Mouse (Mus musculus) cerebellum, adult (tissue): ENCODE results near the gene Ubap2l.

Experiments
- ATAC-seq: cut with Nextera tagmentation; 2 replicates; pipeline ENCODE4 v1.9.2; 2017; ENCODE audit warnings: mild to moderate bottlenecking, moderate library complexity, mixed read lengths; ENCODE audit not compliant: insufficient number of reproducible peaks, low FRiP score, low TSS enrichment

The Ubap2l gene

DNA sequence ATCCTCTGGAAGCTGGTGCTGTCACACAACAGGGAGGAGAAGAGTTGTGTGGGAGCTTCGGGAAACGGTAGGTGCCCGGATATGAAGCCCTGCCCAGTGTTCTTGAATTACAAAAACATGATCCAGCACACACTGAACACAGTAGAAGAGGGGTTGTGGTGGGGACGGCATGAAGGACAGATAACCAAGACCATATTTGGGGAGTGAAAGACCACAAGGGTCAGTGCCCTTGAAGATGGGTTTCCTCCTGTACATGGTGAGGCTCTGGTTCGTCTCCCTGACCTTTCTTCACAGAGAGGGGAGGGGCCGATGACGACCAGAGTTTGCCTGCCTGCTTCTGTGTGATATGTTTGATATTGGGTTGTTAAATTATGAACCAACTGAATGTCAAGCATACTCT lies 17.3 kb upstream of the Ubap2l start:
- ATAC-seq = no peak

DNA sequence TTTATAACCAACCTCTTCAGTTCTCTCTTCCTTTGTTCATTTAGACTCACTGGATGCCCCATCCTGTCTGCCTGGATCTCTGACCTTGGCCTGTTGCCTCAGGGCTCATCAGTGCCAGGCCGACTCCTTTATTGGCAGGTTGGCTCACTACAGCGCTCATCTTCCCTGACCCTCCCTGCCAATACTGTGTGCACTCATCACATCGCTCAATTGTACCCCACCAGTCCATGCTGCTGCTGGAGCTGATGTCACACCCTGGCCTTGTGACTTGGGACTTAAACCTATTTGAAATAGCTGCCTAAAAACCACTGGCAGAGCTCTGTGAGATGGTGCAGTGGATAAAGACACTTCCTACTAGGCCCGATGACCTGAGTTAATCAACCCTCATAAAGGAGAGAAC lies 15.4 kb upstream of the Ubap2l start:
- ATAC-seq = no peak

DNA sequence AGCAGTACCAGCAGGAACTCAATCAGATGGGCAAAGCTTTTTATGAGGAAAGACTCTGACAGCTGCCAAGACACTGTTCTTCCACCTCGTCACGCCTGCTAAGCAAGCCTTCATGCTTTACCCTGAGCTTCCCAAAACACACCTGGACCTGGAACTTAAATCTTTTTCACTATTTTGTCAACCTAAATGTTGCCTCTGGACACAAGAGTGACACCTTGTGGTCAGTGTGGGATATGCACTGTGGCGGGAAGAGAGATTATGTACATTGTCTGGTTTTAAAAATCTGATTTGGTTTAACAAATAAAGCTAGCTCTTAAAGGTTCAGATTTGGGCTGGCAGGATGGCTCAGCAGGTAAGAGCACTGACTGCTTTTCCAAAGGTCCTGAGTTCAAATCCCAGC lies 13.1 kb upstream of the Ubap2l start:
- no peak for ATAC-seq

DNA sequence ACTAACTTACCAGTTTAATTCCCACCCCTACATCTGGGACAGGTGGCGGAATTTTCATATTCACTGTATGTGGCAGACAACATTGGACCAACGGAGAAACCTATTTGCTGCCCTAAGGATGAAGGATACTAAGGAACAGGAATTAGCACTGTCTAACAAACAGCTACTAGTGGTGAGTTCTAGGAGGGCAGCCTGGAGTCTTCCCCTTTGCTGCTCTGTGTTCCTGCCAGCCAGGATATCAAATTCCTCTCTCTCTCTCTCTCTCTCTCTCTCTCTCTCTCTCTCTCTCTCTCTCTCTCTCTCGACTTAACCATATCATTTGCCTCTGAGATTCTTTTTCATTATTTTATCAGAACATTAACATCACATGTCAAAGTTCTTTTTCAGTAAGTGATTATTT lies 12.0 kb upstream of the Ubap2l start:
- ATAC-seq = no peak

DNA sequence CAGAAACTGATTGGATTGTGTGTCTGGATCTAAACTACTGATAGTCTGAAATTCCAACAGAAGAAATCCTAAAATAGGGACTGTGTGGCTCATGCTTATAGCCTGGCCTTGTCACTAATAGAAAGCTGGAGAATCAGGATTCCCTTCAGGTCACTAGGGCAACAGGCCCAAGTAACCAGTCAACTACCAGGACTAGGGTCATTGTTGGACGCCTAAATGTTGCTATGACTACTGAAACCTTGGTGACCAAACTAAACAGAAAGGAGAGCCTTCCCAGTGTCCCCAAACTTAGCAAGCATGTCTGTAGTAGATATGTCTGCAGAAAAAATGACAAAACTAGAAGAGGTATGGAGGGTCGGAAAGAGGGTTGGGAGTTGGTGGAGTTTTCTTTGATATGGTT lies 10.1 kb upstream of the Ubap2l start:
- no peak for ATAC-seq

DNA sequence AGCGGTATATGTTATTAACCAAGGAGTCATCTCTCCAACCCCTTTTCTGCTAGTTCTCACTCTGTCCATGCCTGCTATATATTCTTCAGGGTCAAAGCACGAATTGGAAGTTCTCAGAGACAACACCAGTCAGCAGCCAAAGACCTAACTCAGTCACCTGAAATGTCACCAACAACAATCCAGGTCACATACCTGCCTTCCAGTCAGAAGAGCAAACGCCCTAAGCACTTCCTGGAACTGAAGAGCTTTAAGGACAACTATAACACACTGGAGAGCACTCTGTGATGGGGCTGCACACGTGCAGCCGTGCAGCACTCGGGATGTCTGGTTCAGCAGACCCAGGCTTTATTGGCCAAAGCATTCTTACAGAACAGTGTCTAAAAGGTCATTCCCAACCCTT lies 9.1 kb upstream of the Ubap2l start:
- no peak for ATAC-seq

DNA sequence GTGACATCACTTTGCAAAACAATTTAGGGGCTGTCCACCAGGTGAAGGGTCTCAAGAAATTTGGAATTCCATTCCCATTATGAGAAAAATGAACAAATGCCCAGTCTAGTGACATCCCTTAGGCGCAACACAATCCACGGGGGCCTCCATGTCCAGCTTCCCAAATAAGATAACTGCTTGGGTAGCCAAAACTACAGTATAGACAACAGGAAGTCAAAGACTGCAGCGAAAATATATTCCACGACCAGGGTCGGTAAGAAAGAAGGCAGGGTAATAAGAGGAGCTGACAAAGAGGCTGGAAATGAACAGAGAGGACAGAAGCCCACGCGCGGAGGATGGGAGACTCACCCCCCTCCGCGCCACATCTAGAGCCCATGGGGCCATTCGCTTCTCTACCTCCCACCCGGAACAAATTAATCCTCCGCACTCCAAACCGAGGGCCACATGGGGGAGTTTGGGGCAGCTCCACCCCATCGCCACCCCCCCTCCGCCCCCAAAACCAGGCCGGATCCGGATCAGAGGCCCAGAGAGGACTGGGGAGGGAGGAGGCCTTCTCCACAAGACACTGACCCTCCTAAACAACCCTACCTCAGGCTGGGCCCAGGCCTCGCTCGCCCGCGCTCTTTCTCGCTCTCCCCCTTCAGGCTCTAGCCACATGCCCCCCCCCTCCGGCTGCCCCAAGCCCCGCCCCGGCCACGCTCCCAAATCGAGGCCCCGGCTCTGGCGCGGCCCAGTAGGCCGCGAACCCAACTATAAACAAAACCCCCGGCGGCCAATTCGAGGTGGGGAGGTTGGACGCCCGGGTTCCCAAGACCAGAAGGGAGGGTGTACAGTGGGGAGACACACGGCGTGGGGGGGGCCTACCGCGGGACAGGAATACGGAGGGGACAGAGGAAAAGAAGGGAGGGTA lies 732 bp downstream of the Ubap2l start, which contains the start of gene 4933434E20Rik:
TSS of gene 4933434E20Rik (plus strand) at position 196 of the 910 bp plus-strand sequence.
- peak; percentile 71 for ATAC-seq

DNA sequence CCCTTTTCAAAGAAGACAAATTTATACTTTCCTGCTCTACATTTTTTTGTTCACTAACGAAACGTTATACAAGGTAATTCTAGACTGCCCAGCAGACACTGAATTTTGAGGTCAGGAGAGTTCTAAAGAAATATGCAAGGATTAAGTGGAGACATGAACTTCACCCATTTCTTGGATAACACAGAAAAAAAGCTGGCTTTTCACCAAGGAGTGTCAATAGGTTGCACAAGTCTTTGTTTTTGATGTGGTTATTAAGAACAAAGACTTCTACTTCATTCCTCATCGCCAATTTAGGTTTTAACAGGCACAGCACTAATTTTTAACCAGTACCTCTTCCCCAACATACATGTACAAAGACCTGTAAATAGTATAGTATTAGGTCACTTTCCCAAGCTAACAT lies 2.7 kb downstream of the Ubap2l start:
- ATAC-seq = no peak

DNA sequence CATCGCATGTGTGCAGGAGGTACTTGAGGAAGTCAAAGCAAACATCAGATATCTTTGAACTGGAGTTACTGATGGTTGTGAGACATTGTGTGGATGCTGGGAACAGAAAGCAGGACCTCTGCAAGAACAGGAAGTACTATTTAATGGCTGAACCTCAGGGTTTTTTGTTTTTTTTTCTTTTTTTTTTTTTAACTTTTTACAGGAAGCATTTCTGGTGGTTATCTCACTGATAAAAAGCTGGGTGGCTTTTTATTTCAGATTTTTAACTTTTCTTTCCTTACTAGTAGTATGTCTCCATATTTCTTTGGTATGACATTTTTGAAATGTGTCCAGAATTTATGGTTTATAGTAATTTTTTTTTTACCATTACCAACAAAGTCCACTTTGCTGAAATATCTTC lies 16.2 kb downstream of the Ubap2l start:
- no peak for ATAC-seq

DNA sequence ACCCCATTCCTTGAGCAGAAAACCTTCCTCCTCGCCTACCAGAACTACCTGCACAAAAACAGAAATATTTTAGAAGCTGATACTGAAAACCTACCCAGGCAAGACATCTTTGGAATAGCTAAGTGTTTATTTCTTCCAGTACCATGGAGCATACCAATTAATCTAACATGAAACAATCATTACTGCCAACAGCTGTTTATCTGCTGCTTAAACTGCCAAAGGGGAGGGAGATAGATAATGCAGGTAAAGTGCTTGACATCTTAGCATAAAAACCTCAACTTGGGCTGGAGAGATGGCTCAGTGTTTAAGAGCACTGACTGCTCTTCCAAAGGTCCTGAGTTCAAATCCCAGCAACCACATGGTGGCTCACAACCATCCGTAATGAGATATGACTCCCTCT lies 17.8 kb downstream of the Ubap2l start:
- ATAC-seq = no peak

DNA sequence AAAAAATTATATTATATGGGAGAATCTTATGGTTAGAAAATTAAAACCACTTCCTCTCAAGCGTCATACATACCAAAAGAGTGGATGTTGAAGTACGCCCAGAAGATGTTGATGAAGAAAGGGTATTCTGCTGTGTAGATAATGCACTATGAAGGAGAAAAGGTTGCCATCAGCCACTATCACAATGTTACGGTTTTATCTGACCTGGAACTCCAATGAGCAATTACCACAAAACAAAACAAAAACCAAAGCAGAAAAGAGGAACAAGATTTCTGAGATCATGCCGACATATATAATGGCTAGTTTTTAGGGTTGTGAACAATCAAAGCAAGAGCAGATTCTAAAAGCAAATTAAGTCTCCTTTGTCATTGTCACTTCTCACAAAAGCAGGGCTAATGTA lies 35.8 kb downstream of the Ubap2l start:
- ATAC-seq = no peak

DNA sequence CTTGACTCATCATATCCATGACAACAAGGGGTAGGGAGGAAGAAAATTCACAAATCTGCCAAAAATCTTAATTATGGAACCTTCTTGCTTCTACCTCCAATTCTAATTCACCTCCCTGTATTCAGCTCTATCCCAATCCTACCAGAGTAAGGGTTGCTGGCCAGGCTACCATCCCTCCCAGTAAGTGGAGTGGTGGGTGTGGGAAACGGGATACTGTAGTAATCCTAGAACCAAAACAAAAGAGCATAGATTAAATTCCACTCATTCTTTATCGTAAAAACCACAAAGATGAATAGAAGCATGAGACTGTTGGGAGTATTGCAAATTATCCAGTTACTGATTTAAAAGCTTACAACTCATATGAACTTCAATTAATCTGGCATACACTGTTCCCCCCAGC lies 42.1 kb downstream of the Ubap2l start:
- ATAC-seq = no peak

DNA sequence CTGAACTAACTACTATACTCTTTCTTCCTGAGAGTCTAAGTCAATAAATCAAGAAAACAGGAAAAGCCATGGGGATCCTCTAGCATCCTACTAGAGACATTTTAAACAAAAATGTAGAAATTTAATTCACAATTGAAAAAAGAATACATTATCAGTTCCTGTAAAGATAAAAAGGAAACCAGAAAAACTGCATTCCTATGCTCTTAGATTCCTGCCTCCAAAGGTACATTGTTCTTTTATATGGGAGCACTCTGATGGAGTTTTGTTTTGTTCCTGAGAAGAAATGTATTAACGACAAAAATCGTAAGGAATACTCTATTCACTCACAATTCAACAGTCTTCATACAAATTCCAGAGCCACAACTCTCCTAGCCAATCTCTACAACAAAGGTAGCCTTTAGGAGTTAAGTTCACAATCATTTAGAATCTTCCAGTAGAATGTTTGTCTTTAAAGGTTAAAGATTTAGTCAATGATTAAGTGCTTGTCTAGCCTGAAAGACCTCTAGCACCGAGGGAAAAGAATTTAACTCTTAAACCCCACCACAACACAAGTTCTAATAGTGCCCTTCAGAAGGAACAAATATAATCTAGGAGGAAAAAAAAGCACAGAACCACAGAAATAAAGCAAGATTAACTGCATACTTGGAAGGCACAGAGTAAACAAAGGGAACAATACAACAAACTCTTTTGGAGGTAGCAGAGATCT lies 48.2 kb downstream of the Ubap2l start:
- ATAC-seq = no peak

DNA sequence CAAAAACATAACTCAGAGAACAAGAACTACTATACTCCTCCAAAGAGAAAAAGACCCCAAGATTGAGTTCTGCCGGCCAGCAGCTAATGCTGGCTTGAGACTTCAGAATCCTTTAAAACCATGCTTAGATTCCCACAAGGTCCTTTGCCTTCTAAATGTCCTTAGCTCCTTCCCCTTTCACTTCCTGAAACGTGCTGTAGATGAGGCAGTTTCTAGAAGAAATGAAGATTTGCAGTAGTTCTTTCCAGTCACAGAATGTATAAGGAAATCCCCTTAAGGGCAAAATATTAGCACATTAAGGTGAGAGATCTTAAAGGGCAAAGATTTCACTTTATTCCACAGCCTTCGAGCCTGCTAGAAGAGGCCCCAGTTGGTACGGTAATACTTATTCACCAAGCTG lies 52.6 kb downstream of the Ubap2l start:
- ATAC-seq = no peak

DNA sequence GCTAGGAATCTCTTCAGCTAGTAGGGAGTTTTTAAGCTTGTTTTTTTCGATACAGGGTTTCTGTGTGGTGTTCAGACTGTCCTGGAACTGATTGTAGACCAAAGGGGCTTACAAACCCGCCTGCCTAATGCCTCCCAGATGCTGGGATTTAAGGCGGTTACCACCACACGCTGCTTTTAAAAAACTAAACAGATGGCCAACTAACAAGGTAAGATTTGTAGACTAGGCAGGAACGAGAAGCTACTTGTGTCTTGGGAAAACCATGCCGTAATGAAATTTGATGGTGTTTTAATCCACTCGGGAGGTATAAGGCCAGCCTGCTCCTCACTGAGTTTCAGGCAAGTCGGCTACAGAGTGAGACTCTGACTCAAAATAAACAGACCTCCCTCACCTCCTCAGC lies 53.3 kb downstream of the Ubap2l start:
- ATAC-seq = 0 out of 2 replicates have a peak, but pooled peaks have one; percentile 16

DNA sequence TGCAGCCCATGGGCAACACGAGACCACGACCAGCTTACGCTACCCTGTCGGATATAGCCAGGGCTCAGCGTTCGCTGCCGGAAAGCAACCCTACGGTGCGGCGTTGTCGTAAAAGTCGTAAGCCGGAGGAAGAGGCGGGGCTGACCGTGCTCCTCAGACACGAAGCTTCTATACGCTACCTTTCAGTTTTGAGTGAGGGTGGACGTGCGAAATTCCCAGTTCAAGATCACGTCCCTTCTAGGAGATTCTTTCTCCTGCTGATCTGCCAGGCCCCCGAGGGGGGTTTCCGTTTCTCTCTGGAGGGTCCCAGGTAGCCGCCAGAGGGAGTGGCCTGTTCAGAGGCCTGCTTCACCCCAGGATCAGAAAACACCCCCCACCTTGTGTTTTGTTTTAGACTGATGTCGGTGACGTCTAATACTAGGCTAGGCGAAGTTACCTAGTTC lies 53.8 kb downstream of the Ubap2l start, which contains the start of gene Hax1:
TSS of gene Hax1 (minus strand) at position 169 of the 443 bp plus-strand sequence.
- peak; percentile 78 for ATAC-seq

DNA sequence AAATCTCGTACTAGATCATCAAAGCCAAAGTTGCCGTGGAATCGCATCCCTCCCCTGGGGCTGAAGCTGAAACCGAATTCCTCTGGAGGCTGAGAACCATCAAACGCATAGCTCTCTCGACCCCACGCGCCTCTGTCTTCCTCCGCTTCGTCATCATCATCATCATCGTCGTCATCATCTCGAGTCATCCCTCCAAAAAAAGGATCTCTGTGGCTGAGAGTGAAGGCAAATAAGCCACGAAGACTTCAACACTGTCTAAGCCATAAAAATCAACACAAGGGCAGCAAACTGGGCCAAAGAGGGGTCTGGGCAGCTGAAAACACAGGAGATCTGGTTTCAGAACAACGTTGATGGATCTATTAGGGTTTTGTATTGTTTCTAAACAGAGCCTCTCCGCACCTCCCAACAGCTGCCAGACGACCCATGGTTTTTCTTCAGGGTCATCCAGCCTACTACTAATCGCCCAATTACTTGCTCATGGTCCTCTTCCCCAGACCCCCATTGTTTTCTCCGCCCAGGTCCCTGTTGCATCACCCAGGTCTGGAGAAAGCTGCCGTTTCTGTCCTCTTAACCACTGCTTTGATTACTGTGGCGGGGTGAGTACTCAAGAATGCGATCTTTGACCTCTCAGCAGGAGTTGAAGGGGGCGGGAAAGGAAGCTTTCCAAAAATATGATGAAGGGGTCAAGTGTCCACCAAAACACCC lies 54.5 kb downstream of the Ubap2l start:
- 0 out of 2 replicates have a peak, but pooled peaks have one; percentile 9 for ATAC-seq

DNA sequence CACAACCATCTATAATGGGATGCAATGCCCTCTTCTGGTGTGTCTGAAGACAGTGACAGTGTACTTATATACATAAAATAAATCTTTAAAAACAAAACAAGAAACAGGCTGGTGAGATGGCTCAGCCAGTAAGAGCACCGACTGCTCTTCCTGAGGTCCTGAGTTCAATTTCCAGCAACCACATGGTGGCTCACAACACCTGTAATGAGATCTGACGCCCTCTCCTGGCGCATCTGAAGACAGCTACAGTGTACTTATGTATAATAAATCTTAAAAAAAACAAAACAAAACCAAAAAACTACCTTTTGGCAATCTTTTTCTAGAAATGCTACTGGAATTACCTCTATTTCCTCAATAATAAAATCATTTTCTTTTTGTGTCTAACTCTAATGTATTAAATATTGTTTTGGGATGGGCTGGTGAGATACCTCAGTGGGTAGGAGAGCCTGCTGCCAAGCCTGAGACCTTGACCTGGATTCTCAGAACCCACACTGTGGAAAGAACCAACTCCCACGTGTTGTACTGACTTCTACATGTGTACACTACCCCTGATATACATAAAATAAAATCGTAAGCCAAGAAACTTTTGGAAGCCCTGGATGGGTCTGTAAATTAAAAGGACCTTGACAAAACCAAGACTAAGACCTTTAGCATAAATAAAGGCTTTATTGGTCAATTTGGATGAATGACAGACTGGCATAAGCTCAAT lies 57.5 kb downstream of the Ubap2l start:
- ATAC-seq = no peak

DNA sequence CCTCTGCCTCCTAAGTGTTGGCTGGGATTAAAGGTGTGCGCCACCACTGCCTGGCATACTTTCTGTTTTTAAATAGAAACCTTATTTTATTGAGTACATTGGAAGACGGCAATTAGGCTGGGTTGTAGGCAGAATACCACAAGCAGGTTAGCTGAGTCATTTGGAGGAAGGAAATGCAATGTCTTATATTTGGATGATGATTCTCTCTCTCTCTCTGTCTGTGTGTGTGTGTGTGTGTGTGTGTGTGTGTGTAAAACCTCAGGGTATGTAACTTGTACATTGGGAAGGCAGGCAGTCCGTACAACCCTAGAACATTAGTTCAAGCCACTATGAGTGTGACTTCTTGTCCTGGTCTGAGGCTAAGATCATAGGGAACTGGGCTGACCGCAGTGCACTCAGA lies 64.6 kb downstream of the Ubap2l start:
- ATAC-seq = no peak

DNA sequence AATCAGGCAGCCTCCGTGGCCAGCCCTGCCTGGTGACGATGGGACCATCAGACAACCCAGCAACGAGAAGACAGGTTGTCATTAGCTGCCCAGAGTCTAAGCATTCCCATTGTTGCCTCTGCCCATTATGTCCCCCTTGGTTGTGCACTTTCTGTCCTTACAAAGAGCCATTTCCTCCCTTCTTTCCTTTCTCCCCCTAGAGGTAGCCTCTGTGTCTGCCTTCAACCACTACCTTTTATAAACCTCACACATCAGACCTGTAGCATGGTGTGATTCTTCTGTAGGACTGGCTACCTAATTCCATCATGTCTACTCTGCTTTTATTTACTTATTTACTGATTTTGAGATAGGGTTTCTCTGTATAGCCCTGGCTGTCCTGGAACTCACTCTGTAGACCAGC lies 65.2 kb downstream of the Ubap2l start:
- no peak for ATAC-seq
